Mouse (Mus musculus): ENCODE measurements around the gene Tmprss11a. TPM values are rescaled to one million over a fixed set of nuclear protein-coding genes. Genes with fewer than 3 reads are reported as not detected.
A peak's percentile ranks its signal among the peaks of the same experiment; 100 is the strongest.

Gene Tmprss11a
- total and polyA plus RNA-seq, 3 experiments, result not detected

DNA sequence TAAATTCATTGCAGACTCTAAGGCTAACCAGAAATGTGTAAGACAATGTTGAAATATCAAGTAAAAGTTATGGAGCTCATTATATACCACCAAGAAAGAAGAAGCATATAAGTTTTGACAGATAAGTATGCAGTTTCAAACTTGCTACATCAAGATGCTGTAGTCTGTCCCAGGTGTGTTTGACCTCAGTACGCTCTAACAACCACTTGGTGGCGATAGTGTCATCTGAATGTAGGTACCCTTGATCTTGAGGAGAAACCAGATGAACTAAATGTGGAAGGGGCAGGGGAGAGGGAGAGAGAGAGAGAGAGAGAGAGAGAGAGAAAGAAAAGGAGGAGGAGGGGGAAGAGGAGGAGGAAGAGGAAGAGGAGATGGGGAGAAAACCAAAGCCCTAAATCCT, 36.1 kb downstream of the Tmprss11a start:
- H3K9me3 ChIP-seq (replicated peaks; ENCODE audit: low read length), result no peaks in the 10 kb centered on the region
- H3K27me3 ChIP-seq (replicated peaks), result no peaks in the 10 kb centered on the region
- no peak for TF ChIP-seq JUND (conservative IDR thresholded peaks at IDR 0.05; ENCODE audit: low read depth, low read length)
- TF ChIP-seq ELF1 (IDR thresholded peaks at IDR 0.05; ENCODE audit: low read depth, low read length), result no peak
- TF ChIP-seq ZKSCAN1 (IDR thresholded peaks at IDR 0.05; ENCODE audit: borderline replicate concordance, low read depth, low read length), result no peak
- TF ChIP-seq MEF2A (IDR thresholded peaks at IDR 0.05; ENCODE audit: borderline replicate concordance, low read depth, low read length), result no peak
- no peak for TF ChIP-seq PAX5 (IDR thresholded peaks at IDR 0.05; ENCODE audit: low read length)
- no peak for TF ChIP-seq UBTF (IDR thresholded peaks at IDR 0.05; ENCODE audit: low read depth, low read length)
- TF ChIP-seq MXI1 (IDR thresholded peaks at IDR 0.05; ENCODE audit: low read depth, low read length), result no peak
- no peak for TF ChIP-seq SIN3A (IDR thresholded peaks at IDR 0.05; ENCODE audit: low read length)
- no peak for TF ChIP-seq POLR2A (IDR thresholded peaks at IDR 0.05; ENCODE audit: low read depth, low read length)
- TF ChIP-seq RCOR1 (conservative IDR thresholded peaks at IDR 0.05; ENCODE audit: low read depth, low read length), result no peak
- no peak for TF ChIP-seq TCF12 (IDR thresholded peaks at IDR 0.05; ENCODE audit: low read depth, low read length)
- TF ChIP-seq CTCF (conservative IDR thresholded peaks at IDR 0.05 in 1 of 2, IDR thresholded peaks at IDR 0.05 in 1 of 2; ENCODE audit: low read depth in 2 of 2, low read length in 2 of 2), result peak; percentile 52 to 84
- TF ChIP-seq SMC3 (IDR thresholded peaks at IDR 0.05; ENCODE audit: low read depth, low read length), result peak; percentile 74
- no peak for TF ChIP-seq EP300 (IDR thresholded peaks at IDR 0.05; ENCODE audit: low read length)
- TF ChIP-seq ETS1 (conservative IDR thresholded peaks at IDR 0.05; ENCODE audit: low read depth, low read length), result no peak
- no peak for TF ChIP-seq MAX (IDR thresholded peaks at IDR 0.05; ENCODE audit: low read length)
- TF ChIP-seq KAT2A (IDR thresholded peaks at IDR 0.05; ENCODE audit: insufficient replicate concordance, low read length), result no peak
- TF ChIP-seq RAD21 (IDR thresholded peaks at IDR 0.05; ENCODE audit: low read depth, low read length), result peak; percentile 83
- TF ChIP-seq USF1 (IDR thresholded peaks at IDR 0.05; ENCODE audit: low read depth, low read length), result no peak
- TF ChIP-seq GABPA (IDR thresholded peaks at IDR 0.05; ENCODE audit: insufficient replicate concordance, low read depth, low read length), result no peak
- TF ChIP-seq TBP (conservative IDR thresholded peaks at IDR 0.05; ENCODE audit: low read depth, low read length), result no peak
- no peak for TF ChIP-seq USF2 (conservative IDR thresholded peaks at IDR 0.05; ENCODE audit: low read depth, low read length)
- TF ChIP-seq ZC3H11A (IDR thresholded peaks at IDR 0.05; ENCODE audit: low read depth, low read length), result peak; percentile 31; the same call in 1 of the 2 replicates
- TF ChIP-seq E2F4 (IDR thresholded peaks at IDR 0.05; ENCODE audit: insufficient replicate concordance, low read depth, low read length), result no peak
- no peaks in the 10 kb centered on the region for H3K36me3 ChIP-seq (replicated peaks in 1 of 2; ENCODE audit: control insufficient read depth in 1 of 2, insufficient read depth in 1 of 2, low read length in 1 of 2)
- dilution Hi-C loops (cut with MboI; ENCODE audit: extremely low pct_ligation_motif_present, extremely low pct_unique_long_range_greater_than_20kb, low sequenced_read_pairs), result no loop called here
- H3K4me1 ChIP-seq (ENCODE audit: control insufficient read depth in 1 of 2, insufficient read depth in 2 of 2), result no peaks in the 10 kb centered on the region; a peak in 1 of 4 replicates
- peak; percentile 70 for DNase-seq (ENCODE audit: extremely low read depth)
- no peak overlapping the region for H3K4me2 ChIP-seq (ENCODE audit: insufficient read depth, low read depth, poor library complexity, severe bottlenecking)
- in situ Hi-C loops (cut with MboI; ENCODE audit: low pct_ligation_motif_present, low pct_unique_long_range_greater_than_20kb, low sequenced_read_pairs), result loop anchor here (25.0 kb wide), 1 partner anchor 230 kb away; no protein-coding TSS in a partner anchor
- H3K9ac ChIP-seq (ENCODE audit: insufficient read depth, low read depth), result no peak overlapping the region
- no peaks in the 10 kb centered on the region for H3K79me2 ChIP-seq (replicated peaks; ENCODE audit: control insufficient read depth, extremely low read depth, insufficient read depth, poor library complexity, severe bottlenecking)
- no peak overlapping the region for H3K27ac ChIP-seq (ENCODE audit: insufficient read depth, low read depth)
- H3K4me3 ChIP-seq (replicated peaks in 1 of 3; ENCODE audit: low read depth in 2 of 3, low read length in 2 of 3, poor library complexity in 1 of 3), result no peak overlapping the region
